Mouse (Mus musculus) limb, embryonic 14.5 days (tissue): ENCODE data around the gene Slx1b. TPM values are rescaled to one million over a fixed set of nuclear protein-coding genes. Genes with fewer than 3 reads are reported as not detected.
A peak's percentile ranks its signal among the peaks of the same experiment; 100 is the strongest.
"Not testable (repeated sequence)": the region's sequence is repeated elsewhere in the genome, so short reads cannot be mapped to it uniquely, and the experiment has no call there.

ENCODE experiments used
- ATAC-seq: fragments of 200-750 bp; cut with Nextera tagmentation; 2 replicates; pipeline ENCODE4 v1.8.0; 2017; ENCODE audit warnings: low read depth, moderate number of reproducible peaks, moderate TSS enrichment; ENCODE audit not compliant: low FRiP score
- DNase-seq: peaks from one replicate; pipeline ENCODE4 v3.0.0-alpha.2; 2015; ENCODE audit warnings: low spot score
- H3K27ac ChIP-seq: fragments of 300-500 bp; sonication (generic); replicated peaks from 2 replicates; pipeline ENCODE4 v1.5.1; 2014; ENCODE audit warnings: low read depth, mild to moderate bottlenecking, low read length, moderate library complexity, mixed read lengths
- H3K27me3 ChIP-seq: fragments of 300-500 bp; sonication (generic); 2 replicates; pipeline ENCODE4 v1.6.1; 2014; ENCODE audit warnings: low read length, mixed read lengths; ENCODE audit not compliant: control insufficient read depth, insufficient read depth
- H3K36me3 ChIP-seq: fragments of 300-500 bp; sonication (generic); 2 replicates; pipeline ENCODE4 v1.6.1; 2014; ENCODE audit warnings: mild to moderate bottlenecking, low read length, moderate library complexity, mixed read lengths; ENCODE audit not compliant: control insufficient read depth, insufficient read depth
- H3K4me1 ChIP-seq: fragments of 300-500 bp; sonication (generic); 2 replicates; pipeline ENCODE4 v1.6.1; 2014; ENCODE audit warnings: antibody characterized with exemption, low read length, mixed read lengths; ENCODE audit not compliant: control insufficient read depth, insufficient read depth
- H3K4me2 ChIP-seq: fragments of 300-500 bp; sonication (generic); replicated peaks from 2 replicates; pipeline ENCODE4 v1.6.1; 2014; ENCODE audit warnings: low read depth, mild to moderate bottlenecking, low read length, moderate library complexity; ENCODE audit not compliant: severe bottlenecking
- H3K4me3 ChIP-seq: fragments of 300-500 bp; sonication (generic); replicated peaks from 2 replicates; pipeline ENCODE4 v1.5.1; 2014; ENCODE audit warnings: low read length
- H3K9ac ChIP-seq: fragments of 300-500 bp; sonication (generic); 2 replicates; pipeline ENCODE4 v1.6.1; 2014; ENCODE audit warnings: mild to moderate bottlenecking, low read depth, low read length, moderate library complexity; ENCODE audit not compliant: severe bottlenecking
- H3K9me3 ChIP-seq: fragments of 300-500 bp; sonication (generic); 2 replicates; pipeline ENCODE4 v1.6.1; 2016; ENCODE audit warnings: low read length; ENCODE audit not compliant: control insufficient read depth
- POLR2A ChIP-seq: fragments of 200-500 bp; IDR thresholded peaks from 2 replicates; pipeline ENCODE4 v1.8.0; 2012; ENCODE audit warnings: inconsistent platforms, mild to moderate bottlenecking, moderate library complexity, borderline replicate concordance; ENCODE audit not compliant: insufficient read depth, insufficient read length; ENCODE audit errors: extremely low read depth
- WGBS: fragments of 180-500 bp; shearing (Covaris S2); extraction: QIAGEN DNeasy Blood & Tissue Kit; methylation state at CpG from one replicate; pipeline ENCODE4 v1.1.7; 2014; 5-methylcytosine and 5-hydroxymethylcytosine counted together
- polyA plus RNA-seq, 2 experiments: library from polyadenylated mRNA; depleted of rRNA in 1 of 2; stranded (reverse) in 1 of 2; unstranded in 1 of 2; fragments of >200 nt; fragmentation: Nextera tagmentation in 1 of 2; extraction: Ambion mirVana in 1 of 2; gene quantifications; 2 replicates each; pipeline versions ENCODE4 v1.2.1 to v1.2.3; 2012 to 2014

The Slx1b gene
- polyA plus RNA-seq, 2 experiments = 8.6 to 33.2 TPM

- TF ChIP-seq POLR2A = no peak
- peaks cover 27% of the 10 kb centered on the region for H3K36me3 ChIP-seq
- H3K4me2 ChIP-seq = no peak overlapping the region
- no peaks in the 10 kb centered on the region for H3K27me3 ChIP-seq
- no peak overlapping the region for H3K27ac ChIP-seq
- no peak for DNase-seq
- no peak overlapping the region for H3K9ac ChIP-seq
- H3K4me1 ChIP-seq = peaks cover 17% of the 10 kb centered on the region
- 86% methylated on average over 7 of the region's 7 CpGs for WGBS
- no peak for ATAC-seq
- H3K4me3 ChIP-seq = no peak overlapping the region
- H3K9me3 ChIP-seq = no peaks in the 10 kb centered on the region
Measured at GRCm38 (mm10) chr7:126693781-126694180, 1.8 kb downstream of the Slx1b start.

- no peak overlapping the region for H3K4me2 ChIP-seq
- H3K9me3 ChIP-seq = no peaks in the 10 kb centered on the region
- H3K9ac ChIP-seq = no peak overlapping the region
- 40% methylated on average over 3 of the region's 3 CpGs for WGBS
- H3K27ac ChIP-seq = no peak overlapping the region
- H3K4me1 ChIP-seq = peaks cover 17% of the 10 kb centered on the region
- H3K4me3 ChIP-seq = no peak overlapping the region
- H3K36me3 ChIP-seq = peaks cover 27% of the 10 kb centered on the region
- no peak for TF ChIP-seq POLR2A
- H3K27me3 ChIP-seq = no peaks in the 10 kb centered on the region
- ATAC-seq (no peak), DNase-seq (peak; percentile 85)
Measured at GRCm38 (mm10) chr7:126693256-126693655, 2.3 kb downstream of the Slx1b start.

DNA sequence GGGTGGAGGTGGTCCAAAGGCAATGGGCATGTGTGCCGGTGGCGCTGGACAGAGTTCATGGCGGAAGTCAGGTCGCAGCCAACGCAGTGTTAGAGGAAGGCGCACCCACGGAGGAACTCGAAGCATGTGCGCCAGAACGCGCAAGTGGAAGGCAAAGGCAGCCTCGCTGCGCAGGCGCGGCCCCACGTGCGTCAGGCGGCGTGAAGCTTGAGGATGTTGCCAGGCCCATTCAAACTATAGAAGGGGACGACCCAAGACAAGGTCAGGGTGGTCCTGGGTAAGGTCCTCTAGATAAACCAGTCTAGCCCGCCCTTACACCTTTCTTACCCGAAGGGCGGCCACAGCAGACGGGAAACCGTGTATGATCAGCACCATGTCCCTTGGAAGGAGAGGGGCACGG, 3.2 kb downstream of the Slx1b start:
- no peak for ATAC-seq
- WGBS = 96% methylated on average over 26 of the region's 26 CpGs
- peaks cover 27% of the 10 kb centered on the region for H3K36me3 ChIP-seq
- no peak overlapping the region for H3K27ac ChIP-seq
- H3K4me1 ChIP-seq = peaks cover 17% of the 10 kb centered on the region
- H3K27me3 ChIP-seq = no peaks in the 10 kb centered on the region
- DNase-seq = no peak
- no peak overlapping the region for H3K9ac ChIP-seq
- no peak for TF ChIP-seq POLR2A
- no peak overlapping the region for H3K4me2 ChIP-seq
- no peak overlapping the region for H3K4me3 ChIP-seq
- H3K9me3 ChIP-seq = no peaks in the 10 kb centered on the region

DNA sequence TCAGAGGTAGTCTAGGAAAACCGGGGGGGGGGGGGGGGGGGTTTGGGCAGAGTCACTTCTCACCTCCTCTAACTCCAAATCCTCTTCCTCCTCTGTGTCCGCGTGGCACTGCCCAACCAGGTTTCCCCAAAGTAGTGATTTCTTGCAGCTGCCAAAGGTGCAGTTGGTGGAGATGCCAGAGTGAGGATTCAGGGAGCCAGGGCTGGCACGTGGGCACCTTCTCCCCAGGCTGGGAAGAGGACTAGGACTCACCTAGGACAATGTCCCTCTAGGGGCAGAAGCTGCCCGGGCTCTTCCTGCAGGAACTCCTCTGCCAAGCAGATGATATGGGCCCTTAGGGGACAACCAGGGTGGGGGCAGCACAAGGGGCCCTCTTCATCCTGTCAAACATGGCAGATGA, 3.9 kb downstream of the Slx1b start:
- H3K4me1 ChIP-seq = peaks cover 11% of the 10 kb centered on the region
- H3K9ac ChIP-seq = no peak overlapping the region
- H3K27ac ChIP-seq = no peak overlapping the region
- peaks cover 27% of the 10 kb centered on the region for H3K36me3 ChIP-seq
- H3K27me3 ChIP-seq = no peaks in the 10 kb centered on the region
- 79% methylated on average over 5 of the region's 5 CpGs for WGBS
- ATAC-seq = no peak
- H3K4me3 ChIP-seq = no peak overlapping the region
- no peaks in the 10 kb centered on the region for H3K9me3 ChIP-seq
- no peak for TF ChIP-seq POLR2A
- no peak overlapping the region for H3K4me2 ChIP-seq
- DNase-seq = no peak

DNA sequence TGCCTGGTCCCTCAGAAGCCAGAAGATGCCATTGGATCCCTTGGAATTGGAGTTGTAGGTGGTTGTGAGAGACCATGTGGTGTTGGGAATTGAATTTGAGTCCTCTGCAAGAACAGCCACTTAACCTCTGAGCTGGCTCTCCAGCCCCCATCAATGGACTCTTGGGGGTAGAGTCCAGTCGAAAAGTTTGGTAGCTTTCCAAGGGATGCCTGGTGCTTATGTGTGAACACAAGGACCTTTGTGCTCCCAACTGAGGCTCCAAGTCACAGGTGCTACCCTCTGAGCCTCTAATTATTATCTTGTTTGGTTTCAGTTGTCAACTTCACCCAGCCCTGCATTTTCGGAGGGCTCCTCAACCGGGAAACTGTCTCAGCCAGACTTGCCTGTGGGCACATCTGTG, 4.8 kb downstream of the Slx1b start:
- no peak overlapping the region for H3K4me2 ChIP-seq
- H3K9ac ChIP-seq = no peak overlapping the region
- ATAC-seq (no peak), DNase-seq (no peak)
- peaks cover 27% of the 10 kb centered on the region for H3K36me3 ChIP-seq
- no peak overlapping the region for H3K27ac ChIP-seq
- WGBS = 76% methylated on average over 3 of the region's 3 CpGs
- no peak overlapping the region for H3K4me3 ChIP-seq
- no peaks in the 10 kb centered on the region for H3K27me3 ChIP-seq
- H3K4me1 ChIP-seq = peaks cover 7% of the 10 kb centered on the region; the same call in 1 of the 2 replicates
- TF ChIP-seq POLR2A = no peak
- no peaks in the 10 kb centered on the region for H3K9me3 ChIP-seq

DNA sequence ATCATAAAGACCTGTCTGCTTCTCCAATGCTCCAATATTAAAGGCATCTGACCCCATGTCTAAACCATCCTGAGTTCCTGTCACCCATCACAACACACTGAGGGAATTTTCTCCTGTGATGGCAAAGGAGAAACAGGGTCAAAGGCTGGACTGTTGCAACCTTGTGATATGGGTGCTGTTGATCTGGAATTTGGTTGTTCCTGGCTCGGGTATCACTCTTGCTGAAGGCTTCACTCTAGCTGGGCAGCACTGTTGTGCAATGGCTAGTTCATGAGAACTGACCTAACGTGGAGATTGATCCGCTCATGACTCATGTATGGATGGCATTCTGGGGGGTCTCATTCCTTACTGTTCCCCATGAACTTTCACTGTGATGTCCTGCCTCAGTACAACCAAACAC, 6.6 kb downstream of the Slx1b start:
- no peak for TF ChIP-seq POLR2A
- H3K9ac ChIP-seq = no peak overlapping the region

GRCm38 (mm10) chr7:126688156-126688555, 7.4 kb downstream of the Slx1b start:
- not testable (repeated sequence) for H3K9ac ChIP-seq, H3K4me2 ChIP-seq, H3K4me3 ChIP-seq, H3K9me3 ChIP-seq, H3K27ac ChIP-seq, H3K4me1 ChIP-seq, ATAC-seq, H3K27me3 ChIP-seq, DNase-seq
- H3K36me3 ChIP-seq = peaks cover 27% of the 10 kb centered on the region
- 73% methylated on average over 4 of the region's 4 CpGs for WGBS

More for the DNA sequence above, 6.6 kb downstream of the Slx1b start:
- Histone ChIP-seq H3K27ac (no peak overlapping the region), H3K27me3 (no peaks in the 10 kb centered on the region), H3K4me3 (no peak overlapping the region), H3K4me1 (0 out of 2 replicates have a peak, but pooled peaks cover 2% of the 10 kb centered on the region), H3K4me2 (no peak overlapping the region), H3K9me3 (no peaks in the 10 kb centered on the region), H3K36me3 (peaks cover 27% of the 10 kb centered on the region)
- 88% methylated on average over 3 of the region's 3 CpGs for WGBS
- DNase-seq = no peak
- ATAC-seq = no peak
